Mouse (Mus musculus): ENCODE results near the gene Tmem179b. TPM values are rescaled to one million over a fixed set of nuclear protein-coding genes. Genes with fewer than 3 reads are reported as not detected.
A peak's percentile ranks its signal among the peaks of the same experiment; 100 is the strongest.

Gene Tmem179b
- polyA plus RNA-seq, 1 experiment from 2014 or later = 127 TPM

DNA sequence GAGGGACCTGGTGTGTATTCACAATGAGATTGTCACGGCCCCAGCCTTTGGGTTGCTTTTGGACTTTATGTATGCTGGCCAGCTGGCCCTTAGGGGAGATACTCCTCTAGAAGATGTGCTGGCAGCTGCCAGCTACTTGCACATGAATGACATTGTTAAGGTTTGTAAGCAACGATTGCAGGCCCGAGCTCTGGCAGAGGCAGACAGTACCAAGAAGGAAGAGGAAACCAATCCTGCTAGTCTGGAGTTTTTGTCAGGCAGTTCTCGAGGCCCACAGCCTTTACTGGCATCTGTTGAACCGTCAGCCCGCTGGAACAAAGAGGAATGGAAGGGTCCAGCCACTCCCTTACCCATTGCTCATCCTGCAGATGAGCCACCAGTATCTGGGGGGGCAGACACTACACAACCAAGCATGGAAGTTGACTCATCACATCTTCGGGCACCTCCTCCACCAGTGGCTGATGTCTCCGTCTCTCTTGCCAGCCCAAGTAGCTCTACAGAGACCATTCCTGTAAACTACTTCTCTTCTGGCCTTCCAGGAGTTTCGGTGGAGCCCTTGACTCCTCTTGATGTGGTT lies 29.0 kb upstream of the Tmem179b start:
- Histone ChIP-seq H3K9me3 (ENCODE audit: low read length) (no peaks in the 10 kb centered on the region), H3K4me1 (ENCODE audit: insufficient read depth, low read depth, low read length) (peaks cover 4% of the 10 kb centered on the region; the same call in 1 of the 2 replicates), H3K4me3 (ENCODE audit: low read depth, low read length) (0 out of 2 replicates have a peak overlapping the region, but pooled peaks have one; percentile 55), H3K4me2 (replicated peaks; ENCODE audit: low read depth, low read length) (peak overlapping the region; percentile 53; the same call in 1 of the 2 replicates), H3K27ac (ENCODE audit: low read length) (0 out of 2 replicates have a peak overlapping the region, but pooled peaks have one; percentile 64), H3K9ac (replicated peaks; ENCODE audit: low read depth) (no peak overlapping the region), H3K36me3 (ENCODE audit: insufficient read depth, low read length) (peaks cover 6% of the 10 kb centered on the region; the same call in 1 of the 2 replicates), H3K27me3 (replicated peaks; ENCODE audit: insufficient read depth, low read length) (no peaks in the 10 kb centered on the region)
- ATAC-seq (no peak), DNase-seq (ENCODE audit: low spot score) (no peak)
- TF ChIP-seq CTCF (IDR thresholded peaks at IDR 0.05) (no peak), EP300 (IDR thresholded peaks at IDR 0.05) (no peak)
- 84% methylated on average over 9 of the region's 9 CpGs for WGBS

DNA sequence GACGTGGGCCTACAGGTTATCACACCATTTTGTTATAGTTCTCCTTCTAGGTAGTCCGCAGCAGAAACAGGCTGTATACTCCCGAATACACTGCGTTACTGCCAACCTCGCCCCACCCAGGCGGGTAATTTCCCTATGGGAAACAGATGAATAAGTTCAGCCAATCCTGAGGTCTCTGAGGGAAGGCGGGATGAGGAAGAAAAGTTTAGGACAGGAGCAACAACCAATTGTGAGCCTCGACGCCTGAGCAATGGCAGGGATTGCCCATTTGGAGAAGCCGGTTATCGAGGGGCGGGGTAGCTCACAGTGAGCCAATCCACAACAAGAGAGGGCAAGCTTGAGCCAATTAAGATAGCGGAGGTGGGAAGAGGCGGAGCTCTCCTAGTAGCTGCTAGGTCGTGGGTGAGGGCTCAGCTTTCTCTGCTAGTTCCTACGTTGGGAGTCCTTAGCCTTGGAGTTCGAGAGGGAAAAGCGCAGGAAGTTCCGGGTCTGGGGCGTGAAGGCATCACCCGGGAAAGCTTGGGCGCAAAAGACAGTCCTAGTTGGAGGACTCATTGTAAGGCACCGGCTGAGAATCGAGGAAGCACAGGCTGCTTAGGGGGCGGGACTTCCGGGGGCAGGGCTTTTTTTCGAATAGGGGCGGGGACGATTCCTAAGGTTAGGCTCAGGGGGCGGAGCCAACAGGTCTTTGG lies 28.0 kb upstream of the Tmem179b start, which contains the start of gene Zbtb3:
Gene Zbtb3 (plus strand): TSS at position 426 of the 692 bp plus-strand sequence.
- Histone ChIP-seq H3K9ac (replicated peaks; ENCODE audit: low read depth) (no peak within 1 kb of the TSS), H3K36me3 (ENCODE audit: insufficient read depth, low read length) (peaks cover 5% of the 10 kb centered on the region; the same call in 1 of the 2 replicates), H3K9me3 (ENCODE audit: low read length) (no peaks in the 10 kb centered on the region), H3K4me1 (ENCODE audit: insufficient read depth, low read depth, low read length) (peaks cover 10% of the 10 kb centered on the region), H3K27me3 (replicated peaks; ENCODE audit: insufficient read depth, low read length) (no peaks in the 10 kb centered on the region), H3K27ac (ENCODE audit: low read length) (peak within 1 kb of the TSS; percentile 64), H3K4me3 (ENCODE audit: low read depth, low read length) (peak within 1 kb of the TSS; percentile 55), H3K4me2 (replicated peaks; ENCODE audit: low read depth, low read length) (peak within 1 kb of the TSS; percentile 66)
- ATAC-seq = peak; percentile 97
- WGBS = under 1% methylated on average over 30 of the region's 30 CpGs
- peak; percentile 100 for DNase-seq (ENCODE audit: low spot score)
- TF ChIP-seq EP300 (IDR thresholded peaks at IDR 0.05) (peak; percentile 77), CTCF (IDR thresholded peaks at IDR 0.05) (no peak)

DNA sequence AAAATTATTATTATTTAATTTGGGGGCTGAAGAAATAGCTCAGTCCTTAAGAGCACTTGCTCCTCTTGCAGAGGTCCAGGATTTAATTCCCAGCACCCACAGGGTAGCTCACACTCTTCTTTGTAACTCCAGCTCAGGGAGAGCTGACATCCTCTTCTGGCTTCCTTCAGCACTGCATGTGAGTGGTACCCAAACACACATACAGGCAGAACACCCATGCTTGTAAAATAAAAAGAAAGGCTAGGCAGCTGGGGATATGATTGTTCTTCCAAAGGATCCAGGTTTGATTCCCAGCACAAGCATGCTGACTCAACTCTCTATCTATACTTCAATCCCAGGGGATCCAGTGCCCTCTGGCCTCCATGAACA lies 24.7 kb upstream of the Tmem179b start:
- Histone ChIP-seq H3K27ac (ENCODE audit: low read length) (no peak overlapping the region), H3K9ac (replicated peaks; ENCODE audit: low read depth) (no peak overlapping the region), H3K4me1 (ENCODE audit: insufficient read depth, low read depth, low read length) (peaks cover 10% of the 10 kb centered on the region), H3K4me2 (replicated peaks; ENCODE audit: low read depth, low read length) (peak overlapping the region; percentile 86; the same call in 1 of the 2 replicates), H3K36me3 (ENCODE audit: insufficient read depth, low read length) (peaks cover 8% of the 10 kb centered on the region; the same call in 1 of the 2 replicates), H3K4me3 (ENCODE audit: low read depth, low read length) (peak overlapping the region; percentile 67), H3K27me3 (replicated peaks; ENCODE audit: insufficient read depth, low read length) (no peaks in the 10 kb centered on the region), H3K9me3 (ENCODE audit: low read length) (no peaks in the 10 kb centered on the region)
- ATAC-seq = no peak
- TF ChIP-seq CTCF (IDR thresholded peaks at IDR 0.05) (0 out of 2 replicates have a peak, but pooled peaks have one; percentile 9), EP300 (IDR thresholded peaks at IDR 0.05) (no peak)
- no peak for DNase-seq (ENCODE audit: low spot score)

DNA sequence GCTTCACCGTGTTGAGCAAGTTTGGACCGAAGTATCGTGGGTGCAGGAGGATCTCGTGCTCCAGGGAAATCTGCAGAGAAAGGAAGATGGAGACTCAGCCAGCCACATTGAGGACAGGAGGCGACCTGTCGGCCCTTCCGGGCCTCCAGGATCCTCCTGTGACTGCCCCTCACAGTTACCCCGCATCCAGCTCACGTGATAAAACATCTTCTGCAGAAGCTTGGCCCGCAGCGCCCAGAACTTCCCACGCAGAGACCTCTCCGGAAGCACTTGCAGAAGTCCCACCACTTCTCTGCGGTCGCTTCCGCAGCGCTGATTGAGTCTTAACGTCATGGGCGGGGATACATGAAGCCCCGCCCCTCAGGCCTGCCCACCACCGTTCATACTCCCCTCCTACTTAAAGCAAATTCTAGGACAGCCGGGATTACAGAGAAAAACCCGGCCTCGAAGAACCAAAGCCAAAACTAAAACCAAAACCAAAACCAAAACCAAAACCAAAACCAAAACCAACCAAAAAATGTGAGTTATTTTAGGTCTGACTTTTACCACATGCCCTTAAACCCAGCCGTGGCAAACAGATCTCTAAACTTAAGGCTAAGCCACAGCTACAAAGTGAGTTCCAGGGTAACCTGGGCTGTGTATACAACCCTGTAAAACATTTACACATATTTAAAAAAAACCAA lies 24.1 kb upstream of the Tmem179b start, which contains the start of gene Polr2g:
Gene Polr2g (minus strand): TSS at position 314 of the 683 bp plus-strand sequence.
- WGBS = under 1% methylated on average over 25 of the region's 25 CpGs
- H3K9ac ChIP-seq (replicated peaks; ENCODE audit: low read depth) = peak within 1 kb of the TSS; percentile 75
- H3K4me3 ChIP-seq (ENCODE audit: low read depth, low read length) = peak within 1 kb of the TSS; percentile 67
- DNase-seq (ENCODE audit: low spot score) (peak; percentile 98), ATAC-seq (peak; percentile 74)
- H3K36me3 ChIP-seq (ENCODE audit: insufficient read depth, low read length) = peaks cover 11% of the 10 kb centered on the region
- H3K4me1 ChIP-seq (ENCODE audit: insufficient read depth, low read depth, low read length) = peaks cover 10% of the 10 kb centered on the region
- H3K27ac ChIP-seq (ENCODE audit: low read length) = peak within 1 kb of the TSS; percentile 74
- no peaks in the 10 kb centered on the region for H3K9me3 ChIP-seq (ENCODE audit: low read length)
- no peaks in the 10 kb centered on the region for H3K27me3 ChIP-seq (replicated peaks; ENCODE audit: insufficient read depth, low read length)
- TF ChIP-seq CTCF (IDR thresholded peaks at IDR 0.05) = no peak
- no peak for TF ChIP-seq EP300 (IDR thresholded peaks at IDR 0.05)
- peak within 1 kb of the TSS; percentile 86 for H3K4me2 ChIP-seq (replicated peaks; ENCODE audit: low read depth, low read length)

DNA sequence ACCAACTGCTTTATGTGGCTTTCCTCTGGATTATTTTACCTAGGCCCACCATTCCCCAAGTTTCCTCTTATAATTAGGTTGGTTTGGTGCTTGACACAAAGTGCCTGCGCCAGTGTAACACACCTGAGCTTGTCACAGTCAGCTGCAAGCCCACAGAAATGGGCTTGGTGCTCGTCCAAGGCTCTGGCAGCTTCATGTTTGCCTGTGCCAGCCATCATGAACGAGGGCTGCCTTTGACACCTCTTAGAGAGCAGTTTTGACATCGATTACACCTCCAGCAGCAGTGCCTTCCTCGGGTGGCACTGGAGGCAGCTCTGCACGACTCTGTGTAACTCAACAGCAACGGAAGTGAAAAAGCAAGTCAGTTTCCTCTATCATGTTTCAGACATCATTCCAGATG lies 15.9 kb upstream of the Tmem179b start:
- Histone ChIP-seq H3K27me3 (replicated peaks; ENCODE audit: insufficient read depth, low read length) (no peaks in the 10 kb centered on the region), H3K36me3 (ENCODE audit: insufficient read depth, low read length) (peaks cover 12% of the 10 kb centered on the region), H3K9ac (replicated peaks; ENCODE audit: low read depth) (no peak overlapping the region), H3K4me1 (ENCODE audit: insufficient read depth, low read depth, low read length) (no peaks in the 10 kb centered on the region), H3K4me2 (replicated peaks; ENCODE audit: low read depth, low read length) (no peak overlapping the region), H3K9me3 (ENCODE audit: low read length) (no peaks in the 10 kb centered on the region), H3K27ac (ENCODE audit: low read length) (no peak overlapping the region), H3K4me3 (ENCODE audit: low read depth, low read length) (no peak overlapping the region)
- DNase-seq (ENCODE audit: low spot score) (no peak), ATAC-seq (no peak)
- TF ChIP-seq CTCF (IDR thresholded peaks at IDR 0.05) (no peak), EP300 (IDR thresholded peaks at IDR 0.05) (no peak)
- WGBS = 72% methylated on average over 7 of the region's 7 CpGs

DNA sequence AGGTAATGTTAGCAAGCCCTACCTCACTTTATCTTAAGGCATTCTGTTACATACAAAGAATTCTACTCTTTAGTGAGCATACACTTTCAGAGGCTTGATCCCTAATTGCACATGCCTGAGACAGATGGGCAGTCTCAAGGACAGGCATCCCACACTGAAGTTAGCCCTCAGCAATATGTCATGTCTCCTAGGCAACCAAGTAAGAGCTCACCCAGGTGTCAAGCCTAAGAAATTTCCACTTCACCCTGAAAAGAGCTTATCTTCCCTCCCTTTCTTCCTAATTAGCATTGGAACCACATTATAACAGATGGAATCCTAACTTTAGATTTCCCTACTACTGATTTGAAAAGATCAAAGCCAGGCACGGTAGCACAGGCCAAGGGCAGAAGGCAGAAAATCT lies 14.9 kb upstream of the Tmem179b start:
- no peak overlapping the region for H3K9ac ChIP-seq (replicated peaks; ENCODE audit: low read depth)
- no peaks in the 10 kb centered on the region for H3K9me3 ChIP-seq (ENCODE audit: low read length)
- peaks cover 6% of the 10 kb centered on the region; the same call in 1 of the 2 replicates for H3K36me3 ChIP-seq (ENCODE audit: insufficient read depth, low read length)
- WGBS = 43% methylated on average over 1 of the region's 1 CpGs
- H3K27me3 ChIP-seq (replicated peaks; ENCODE audit: insufficient read depth, low read length) = no peaks in the 10 kb centered on the region
- no peaks in the 10 kb centered on the region for H3K4me1 ChIP-seq (ENCODE audit: insufficient read depth, low read depth, low read length)
- DNase-seq (ENCODE audit: low spot score) (no peak), ATAC-seq (no peak)
- no peak overlapping the region for H3K4me2 ChIP-seq (replicated peaks; ENCODE audit: low read depth, low read length)
- H3K4me3 ChIP-seq (ENCODE audit: low read depth, low read length) = no peak overlapping the region
- H3K27ac ChIP-seq (ENCODE audit: low read length) = no peak overlapping the region
- TF ChIP-seq CTCF (IDR thresholded peaks at IDR 0.05) (no peak), EP300 (IDR thresholded peaks at IDR 0.05) (no peak)

Measured in lung, postnatal 0 days (tissue).